Comparison of ENCODE assay signal across 8 mouse cellular contexts in the genomic region with DNA sequence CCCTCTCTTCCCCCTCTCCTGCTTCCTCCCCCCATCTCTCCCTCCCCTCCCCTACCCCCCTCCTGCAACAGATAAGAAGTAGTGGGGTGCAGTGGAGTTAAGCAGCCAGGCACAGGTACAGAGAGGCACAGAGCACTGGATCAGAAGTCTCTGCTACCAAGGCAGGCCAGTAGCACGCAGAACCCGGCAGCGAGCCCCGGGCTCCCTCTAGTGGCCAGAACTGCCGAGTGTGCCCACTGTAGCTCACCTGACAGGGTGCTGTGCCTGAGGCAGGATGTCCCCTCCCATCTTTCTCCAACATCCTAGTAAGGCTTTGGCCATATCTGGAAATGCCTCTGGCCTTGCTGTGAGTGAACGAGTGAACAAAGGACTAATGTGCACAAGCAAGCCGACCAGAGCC. TPM values are rescaled to one million over a fixed set of nuclear protein-coding genes. Genes with fewer than 3 reads are reported as not detected.
DNase-seq lines count a peak whose midpoint lies in the region; ATAC-seq lines count a peak whose summit lies in the region.

No protein-coding gene starts in this region.

- peak; percentile 38 for ATAC-seq in inflammation-experienced regulatory T-cells, adult 6 months
- peak; percentile 97 for ATAC-seq in megakaryocyte progenitor cell, adult 5-6 weeks (replicated peaks; ENCODE audit: poor library complexity)

- peak; percentile 88 for DNase-seq in NIH3T3 (ENCODE audit: low read depth)
- DNase-seq in cerebellum, adult 18-20 months, result peak; percentile 89 to 94
- DNase-seq in frontal cortex, adult 2 months (ENCODE audit: extremely low spot score in 1 of 2, low spot score in 1 of 2), result peak; percentile 66 to 94
- DNase-seq in left cerebral cortex, adult 8-10 months (ENCODE audit: low spot score in 2 of 2), result peak; percentile 69 to 82
- DNase-seq in right cerebral cortex, postnatal 25 days, result peak; percentile 85
- DNase-seq in urinary bladder, postnatal 36 days (ENCODE audit: low spot score in 2 of 2), result peak; percentile 69 to 83

RNA-seq across cellular contexts. Expression of gene Aldh1l1, which starts 51.7 kb away (rescaled TPM):
- polyA plus RNA-seq in frontal cortex, adult 2 months (2012; rRNA removed), result 51.6 and 55.0 TPM in 2 replicates
- polyA plus RNA-seq in inflammation-experienced regulatory T-cells, adult 6 months (2017; shearing (Covaris generic)), result under 1 TPM in 2 of 3 experiments, not detected in 1; 0.34 to 0.77 TPM
- 10 to 100 TPM; 44.9 to 68.4 (median 49.3) TPM for total RNA-seq in left cerebral cortex, adult 8-10 months (2022)
- 1.1 TPM in 2 replicates for total RNA-seq in megakaryocyte progenitor cell, adult 5-6 weeks (2015)
- 2.0 and 2.4 TPM in 2 replicates for total RNA-seq in megakaryocyte progenitor cell, adult 5-6 weeks (2017)

Comparison
In these comparisons a context has a peak if more than half of its experiments do, and no peak if none do; other contexts are left out.
1. Peak in every context shown above with its lines: DNase-seq and ATAC-seq.
2. RNA of gene Aldh1l1, which starts 51.7 kb away (total RNA-seq): 44.9 to 68.4 TPM in left cerebral cortex, adult 8-10 months; 1.1 to 2.4 TPM in megakaryocyte progenitor cell, adult 5-6 weeks; every median in the first group is over 10 times any median in the second.